Mouse (Mus musculus) erythroblast, embryonic 14.5 days (primary cell): ENCODE results near the gene Syn3.

Experiments
- GATA1 ChIP-seq: IDR thresholded peaks from 2 replicates; pipeline ENCODE4 v1.6.1; 2012; ENCODE audit warnings: low read length, inconsistent platforms, mixed read lengths
- TAL1 ChIP-seq: IDR thresholded peaks from 3 replicates; pipeline ENCODE4 v1.6.1; 2012; ENCODE audit warnings: low read length, inconsistent platforms, mixed read lengths

DNA sequence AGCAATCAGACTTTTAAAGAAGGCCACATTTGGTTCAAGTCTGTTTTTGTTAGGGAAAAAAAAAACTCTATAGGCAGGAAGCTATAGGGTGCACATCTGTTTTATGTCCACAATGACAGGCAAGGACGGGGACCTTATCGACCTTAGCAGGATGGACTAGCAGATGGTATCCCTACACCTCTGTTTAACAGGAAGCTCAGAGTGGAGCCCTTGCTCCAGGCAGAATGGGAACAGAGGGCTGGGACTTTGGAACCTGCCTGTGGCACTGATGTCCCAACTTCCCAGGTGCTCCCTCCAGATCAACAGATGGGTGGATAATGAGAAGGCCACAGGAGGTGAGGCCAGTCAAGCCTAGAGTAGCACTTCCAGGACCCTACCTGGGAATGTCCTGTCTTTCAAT, 118.1 kb downstream of the Syn3 start:
- TF ChIP-seq TAL1 (no peak), GATA1 (no peak)
